Mouse (Mus musculus) thymus, postnatal 4 days (tissue): Measurements from ENCODE around the gene Tfb2m.
A peak's percentile ranks its signal among the peaks of the same experiment; 100 is the strongest.

Source experiments
- DNase-seq: peaks from one replicate; pipeline ENCODE4 v3.0.0; 2021

Tfb2m gene

DNA sequence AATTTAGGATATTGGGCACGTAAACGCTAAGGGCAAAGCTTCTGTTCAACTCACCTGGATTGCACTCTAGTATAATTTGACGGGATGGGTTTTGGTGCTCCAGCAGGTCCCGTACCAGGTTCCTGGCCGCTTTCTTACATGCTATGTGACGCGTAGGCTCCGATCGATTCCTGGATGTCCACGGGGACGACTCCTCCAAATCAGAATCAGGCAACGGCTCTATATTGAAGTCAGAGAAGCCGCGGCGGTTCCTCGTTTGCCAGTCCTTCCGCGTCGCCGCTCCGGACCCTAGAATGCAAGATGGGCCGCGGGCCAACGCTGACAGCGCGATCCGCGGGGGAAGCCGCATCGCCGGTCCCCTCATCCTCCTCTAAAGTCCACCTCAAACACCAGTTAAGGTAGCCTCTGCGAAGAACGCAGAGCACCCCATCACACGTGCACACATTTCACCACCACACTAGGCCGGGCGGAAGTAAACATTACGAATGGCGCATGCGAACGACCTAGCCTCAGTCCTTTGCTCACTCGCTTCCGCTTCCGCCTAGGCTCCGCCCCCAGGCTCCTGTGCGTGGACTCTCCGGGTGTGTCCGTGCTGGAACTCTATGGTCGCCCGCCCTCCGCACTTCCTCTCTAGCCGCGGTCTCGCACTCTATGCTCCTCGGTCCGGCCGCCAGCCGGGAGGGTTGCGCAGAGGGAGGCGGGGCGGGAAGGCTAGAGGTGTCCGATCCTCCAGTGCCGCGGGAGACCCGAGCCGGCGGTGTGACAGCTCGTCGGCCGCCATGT lies at the start of gene Tfb2m, which contains the start of gene Cnst:
Tfb2m (minus strand) TSS at position 500 of the 783 bp plus-strand sequence.
Cnst (plus strand) TSS at position 603 of the 783 bp plus-strand sequence.
- peak; percentile 97 for DNase-seq

DNA sequence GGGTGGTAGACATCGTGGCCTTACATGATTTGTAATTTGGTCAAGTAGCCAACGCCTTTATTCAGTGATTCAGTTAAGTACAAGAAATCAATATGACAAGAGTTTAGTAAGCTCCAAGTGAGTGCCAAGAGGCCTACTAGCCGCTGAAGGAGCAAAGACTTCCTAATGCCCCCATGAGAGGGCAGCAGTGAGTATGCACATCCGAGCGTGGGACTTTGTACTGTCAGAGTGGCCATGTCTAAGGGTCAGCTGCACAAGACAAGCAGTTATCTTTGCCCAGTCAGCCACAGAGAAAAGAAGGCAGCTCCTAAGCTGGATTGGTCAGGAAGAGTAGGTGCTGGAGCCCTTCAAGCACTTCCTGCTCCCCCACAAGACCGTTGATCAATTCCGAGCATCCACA lies 46.9 kb upstream of the Tfb2m start:
- peak; percentile 43 for DNase-seq

DNA sequence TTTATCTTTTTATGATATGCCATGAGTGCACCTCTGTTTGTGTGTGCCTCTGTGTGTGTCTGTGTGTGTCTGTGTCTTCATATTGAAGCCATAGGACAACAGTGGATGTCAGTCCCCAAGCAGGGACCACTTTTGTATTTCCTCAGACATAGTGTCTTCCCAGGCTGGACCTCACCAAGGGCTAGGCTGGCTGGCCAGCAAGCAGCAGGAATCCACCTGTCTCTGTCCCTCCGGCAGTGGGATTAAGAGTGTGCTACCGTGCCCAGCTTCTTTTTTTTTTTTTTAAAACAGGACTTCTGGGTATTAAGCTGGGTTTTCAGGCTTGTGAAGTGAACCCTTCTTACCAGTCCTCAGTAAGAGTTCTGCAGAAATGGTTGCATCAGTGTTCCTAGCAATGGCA lies 46.1 kb upstream of the Tfb2m start:
- DNase-seq: no peak

DNA sequence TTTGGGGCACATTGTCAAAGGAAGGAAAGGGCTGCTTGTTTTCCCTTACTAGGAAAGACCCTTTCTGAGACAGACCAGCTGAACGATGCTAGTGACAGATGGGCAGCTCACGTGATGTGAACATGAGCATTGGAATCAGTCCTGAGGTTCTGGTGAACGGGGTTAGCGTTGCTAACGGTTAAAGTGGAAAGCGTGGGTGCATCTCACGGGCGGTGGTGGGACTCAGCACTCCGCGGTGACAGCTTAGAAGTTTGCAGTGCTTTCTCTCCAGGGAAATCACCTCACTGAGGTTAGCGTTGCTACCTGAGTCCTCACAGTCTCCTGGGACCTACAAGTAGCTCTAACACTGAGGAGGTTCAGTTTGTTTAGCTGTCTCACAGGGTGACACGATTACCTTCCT lies 45.6 kb upstream of the Tfb2m start:
- no peak for DNase-seq

DNA sequence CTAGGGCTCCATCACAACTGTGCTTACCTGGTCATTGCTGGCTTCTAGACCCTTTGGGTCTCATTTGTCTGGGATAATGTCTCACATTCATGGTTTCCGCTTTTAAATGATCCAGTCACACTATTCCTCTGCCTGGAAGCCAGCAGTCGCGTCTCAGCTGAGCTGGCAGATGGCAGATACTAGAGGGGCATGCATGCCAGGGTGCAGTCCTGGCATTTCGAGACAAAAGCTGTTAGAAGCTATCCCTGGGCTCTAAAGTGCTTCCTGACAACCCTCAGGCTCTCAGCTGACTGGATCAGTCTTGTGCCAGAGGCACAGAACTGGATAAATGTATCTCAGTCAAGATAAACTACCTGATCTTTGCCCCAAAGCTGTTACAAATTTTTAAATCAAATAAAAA lies 42.2 kb upstream of the Tfb2m start:
- no peak for DNase-seq

DNA sequence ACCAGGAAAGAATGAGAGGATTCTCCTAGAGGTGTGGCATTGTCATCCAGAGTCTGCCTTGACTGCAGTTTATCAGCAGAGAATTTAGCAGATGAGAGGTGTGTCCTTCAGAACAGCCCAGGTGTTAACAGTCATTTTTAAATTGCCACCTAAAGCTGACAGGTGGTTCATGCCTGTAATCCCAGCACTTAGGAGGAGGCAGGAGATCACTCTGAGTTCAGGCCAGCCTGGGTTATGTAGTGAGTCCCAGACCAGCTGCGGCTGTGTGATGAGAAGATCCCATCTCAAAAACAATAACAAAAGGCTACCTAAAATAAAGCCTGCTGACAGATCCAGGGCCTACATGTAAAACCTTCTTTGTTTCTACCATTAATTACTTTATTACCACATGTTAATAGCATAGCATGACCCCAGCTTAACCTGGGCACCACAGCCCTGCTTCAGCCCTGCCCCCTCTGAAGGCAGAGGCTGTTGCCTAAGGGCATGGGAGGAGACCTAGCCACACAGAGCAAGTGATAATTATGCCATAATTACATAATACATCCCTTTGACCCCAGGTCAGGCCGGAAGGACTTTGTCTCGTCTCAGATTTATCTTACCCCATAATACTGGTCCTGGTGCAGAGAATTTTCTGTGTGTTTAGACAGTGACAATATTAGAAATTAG lies 40.5 kb upstream of the Tfb2m start:
- DNase-seq: no peak

DNA sequence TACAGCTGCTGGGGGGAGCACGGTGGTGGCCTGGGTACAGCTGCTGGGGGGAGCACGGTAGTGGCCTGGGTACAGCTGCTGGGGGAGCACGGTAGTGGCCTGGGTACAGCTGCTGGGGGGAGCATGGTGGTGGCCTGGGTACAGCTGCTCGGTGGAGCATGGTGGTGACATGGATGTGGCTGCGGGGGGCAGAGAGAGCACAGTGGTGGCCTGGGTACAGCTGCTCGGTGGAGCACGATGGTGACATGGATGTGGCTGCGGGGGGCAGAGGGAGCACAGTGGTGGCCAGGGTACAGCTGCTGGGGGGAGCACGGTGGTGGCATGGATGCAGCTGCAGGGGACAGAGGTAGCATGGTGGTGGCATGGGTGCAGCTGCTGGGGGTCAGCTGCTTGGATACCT lies 39.6 kb upstream of the Tfb2m start:
- no peak for DNase-seq

DNA sequence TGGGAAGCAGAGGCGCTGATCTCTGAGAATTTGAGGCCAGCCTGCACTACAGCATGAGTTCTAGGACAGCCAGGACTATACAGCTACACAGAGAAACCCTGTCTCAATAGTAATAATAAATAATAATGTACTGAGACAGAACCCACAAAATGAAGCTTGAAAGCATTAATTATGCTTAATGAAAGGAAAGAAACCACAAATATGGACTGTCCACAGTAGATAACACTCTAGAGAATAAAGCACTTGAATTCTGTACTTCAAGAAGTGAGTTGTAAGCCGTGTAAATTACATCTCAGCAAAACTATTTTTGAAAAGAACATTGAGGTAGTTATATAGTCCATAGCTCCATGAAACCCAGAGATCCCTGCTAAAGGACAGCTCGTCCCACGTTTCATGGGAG lies 38.2 kb upstream of the Tfb2m start:
- DNase-seq: no peak

DNA sequence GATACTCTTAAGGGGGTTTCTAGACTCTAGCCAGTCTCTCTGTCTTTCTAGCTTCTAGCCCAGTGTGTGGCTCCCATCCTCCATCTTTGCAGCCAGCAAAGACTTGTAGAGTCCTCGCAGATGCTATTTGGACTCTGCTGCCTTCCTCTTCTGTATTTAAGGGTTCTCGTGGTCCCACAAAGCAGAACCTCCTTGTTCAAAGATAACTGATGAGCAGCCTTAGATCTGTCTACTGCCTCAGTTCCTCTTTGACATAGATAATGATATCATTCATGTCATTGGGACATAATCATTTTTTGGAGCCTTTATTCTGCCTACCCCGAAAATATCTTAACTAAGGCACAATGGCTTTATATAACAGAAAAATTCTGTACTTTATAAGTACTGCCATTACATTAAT lies 37.0 kb upstream of the Tfb2m start:
- DNase-seq: no peak

DNA sequence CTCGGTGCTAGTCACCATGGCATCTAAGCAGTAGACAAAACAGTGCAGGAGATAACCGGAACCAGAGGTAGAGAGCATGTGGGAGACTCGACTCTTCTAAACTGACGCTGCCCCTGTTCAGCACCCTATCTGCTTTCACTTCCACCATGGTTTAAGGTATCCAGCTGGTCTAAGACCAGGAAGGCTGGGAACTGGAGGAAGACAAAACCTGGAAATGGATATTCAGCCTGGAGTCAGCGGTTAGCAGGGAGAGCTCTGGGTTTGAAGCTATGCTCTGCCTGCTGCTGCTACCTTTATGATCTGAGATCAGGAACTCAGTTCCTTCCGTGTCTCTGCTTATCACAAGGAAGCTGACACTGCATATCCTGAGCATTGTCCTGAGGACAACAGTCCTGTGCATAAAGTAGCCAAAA lies 36.0 kb upstream of the Tfb2m start:
- DNase-seq: no peak

DNA sequence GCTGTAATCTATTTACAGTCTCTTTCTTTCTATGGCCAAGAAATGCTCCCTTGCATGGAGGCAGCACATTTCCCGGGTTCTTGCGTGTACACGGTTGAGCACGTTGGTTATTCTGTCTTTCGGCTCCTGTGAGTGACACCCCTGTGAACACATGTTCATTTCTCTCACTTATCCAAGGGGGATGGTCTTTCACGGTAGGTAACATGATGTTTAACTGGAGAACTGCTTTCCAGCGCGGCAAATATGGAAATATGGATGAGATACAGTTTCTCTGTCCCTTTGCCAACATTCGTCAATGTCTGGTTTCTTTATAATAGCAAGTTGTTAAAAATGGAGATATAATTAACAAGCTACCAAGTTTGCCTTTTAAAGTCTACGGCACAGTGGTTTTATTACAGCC lies 35.4 kb upstream of the Tfb2m start:
- no peak for DNase-seq

DNA sequence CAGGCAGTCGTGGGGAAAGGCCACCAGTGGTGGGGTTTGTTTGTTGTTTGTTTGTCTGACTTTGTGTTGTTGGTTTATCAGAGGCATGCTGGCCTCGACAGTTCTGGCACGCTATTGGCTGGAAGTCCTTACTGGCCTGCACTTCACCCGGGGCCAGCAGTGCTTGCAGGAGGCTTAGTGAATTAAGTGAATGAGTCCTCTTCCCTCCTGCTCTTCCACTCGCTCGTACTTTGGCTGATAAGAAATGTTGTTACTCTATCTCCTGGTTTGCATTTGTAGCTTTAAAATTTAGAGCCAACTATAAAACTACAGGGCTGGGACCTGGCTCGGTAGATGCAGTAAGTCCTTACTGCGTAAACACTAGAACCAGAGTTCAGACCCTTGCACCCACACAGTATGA lies 34.1 kb upstream of the Tfb2m start:
- DNase-seq: no peak

DNA sequence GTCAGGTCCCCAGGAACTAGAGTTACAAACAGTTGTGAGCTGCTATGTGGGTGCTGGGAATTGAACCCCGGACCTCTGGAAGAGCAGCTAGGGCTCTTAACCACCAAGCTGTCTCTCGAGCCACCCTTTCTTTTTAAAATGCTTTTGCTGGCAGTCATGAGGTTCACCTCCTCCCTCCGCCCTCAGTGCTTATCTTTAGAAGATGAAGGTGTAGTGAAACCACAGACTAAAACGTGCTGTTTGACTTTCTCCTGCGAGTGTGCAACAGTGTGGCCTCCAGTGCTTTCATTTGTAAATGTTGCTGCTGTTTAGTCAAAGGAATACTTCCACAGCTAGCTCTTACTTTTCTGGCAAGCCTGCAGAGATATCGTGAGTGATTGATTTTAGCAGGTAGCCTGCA lies 32.6 kb upstream of the Tfb2m start:
- peak; percentile 54 for DNase-seq

DNA sequence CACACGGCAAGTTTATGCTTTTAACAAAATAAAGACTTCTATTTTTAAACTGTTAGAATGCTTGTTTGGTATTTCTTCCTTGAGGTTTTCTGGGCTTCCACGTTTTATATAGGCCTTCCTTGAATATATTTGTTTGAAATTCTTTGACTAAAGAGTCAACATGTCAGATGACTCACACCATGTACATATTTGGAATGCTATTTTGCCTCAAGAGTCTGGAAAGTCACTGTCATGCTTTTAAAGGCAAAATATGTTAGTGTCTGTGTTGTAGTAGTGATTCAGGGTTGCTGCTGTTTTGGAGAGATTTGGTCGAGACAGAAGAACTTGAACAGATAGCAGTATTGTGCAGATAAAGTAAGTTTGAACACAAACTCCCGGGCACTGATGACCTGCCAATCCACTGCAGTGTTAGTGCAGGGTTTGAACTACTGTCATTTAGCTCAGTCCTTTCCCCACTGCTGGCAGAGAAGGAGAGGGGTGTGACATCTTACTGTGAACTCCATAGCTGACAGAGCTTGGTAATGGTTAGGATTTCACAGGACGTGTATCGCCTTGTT lies 27.7 kb upstream of the Tfb2m start:
- no peak for DNase-seq

DNA sequence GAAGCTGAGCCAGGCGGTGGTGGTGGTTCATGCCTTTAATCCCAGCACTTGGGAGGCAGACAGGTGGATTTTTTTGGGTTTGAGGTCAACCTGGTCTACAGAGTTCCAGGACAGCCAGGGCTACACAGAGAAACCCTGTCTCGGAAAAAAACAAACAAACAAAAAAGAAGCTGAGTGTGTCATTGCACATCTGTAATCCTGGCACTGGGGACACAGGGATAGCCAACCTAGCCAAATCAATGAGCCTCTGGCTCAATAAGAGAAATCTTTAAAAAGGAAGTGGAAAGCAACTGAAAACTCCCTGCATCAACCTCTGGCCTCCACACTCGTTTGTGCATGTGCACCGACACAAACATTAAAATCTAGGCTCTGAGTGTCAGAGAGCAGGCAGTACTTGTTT lies 25.6 kb upstream of the Tfb2m start:
- DNase-seq: no peak

DNA sequence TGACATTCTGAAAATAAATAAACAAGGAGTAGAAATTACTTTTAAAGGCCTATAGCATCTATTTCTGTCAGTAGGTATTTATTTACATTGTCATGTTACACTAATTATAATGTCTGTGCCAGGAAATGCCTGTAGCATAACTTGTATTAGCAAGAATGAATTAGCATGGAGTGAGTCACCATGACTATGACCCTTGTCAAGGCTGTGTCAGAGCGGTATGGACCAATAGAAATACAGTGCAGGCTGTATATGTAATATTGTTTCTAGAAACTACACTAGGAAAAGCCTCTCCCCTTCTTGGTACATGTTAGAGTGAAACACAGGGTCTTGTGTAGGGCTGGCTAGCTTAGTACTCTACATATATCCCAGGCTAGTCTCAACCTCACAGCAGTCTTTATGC lies 24.4 kb upstream of the Tfb2m start:
- DNase-seq: no peak

DNA sequence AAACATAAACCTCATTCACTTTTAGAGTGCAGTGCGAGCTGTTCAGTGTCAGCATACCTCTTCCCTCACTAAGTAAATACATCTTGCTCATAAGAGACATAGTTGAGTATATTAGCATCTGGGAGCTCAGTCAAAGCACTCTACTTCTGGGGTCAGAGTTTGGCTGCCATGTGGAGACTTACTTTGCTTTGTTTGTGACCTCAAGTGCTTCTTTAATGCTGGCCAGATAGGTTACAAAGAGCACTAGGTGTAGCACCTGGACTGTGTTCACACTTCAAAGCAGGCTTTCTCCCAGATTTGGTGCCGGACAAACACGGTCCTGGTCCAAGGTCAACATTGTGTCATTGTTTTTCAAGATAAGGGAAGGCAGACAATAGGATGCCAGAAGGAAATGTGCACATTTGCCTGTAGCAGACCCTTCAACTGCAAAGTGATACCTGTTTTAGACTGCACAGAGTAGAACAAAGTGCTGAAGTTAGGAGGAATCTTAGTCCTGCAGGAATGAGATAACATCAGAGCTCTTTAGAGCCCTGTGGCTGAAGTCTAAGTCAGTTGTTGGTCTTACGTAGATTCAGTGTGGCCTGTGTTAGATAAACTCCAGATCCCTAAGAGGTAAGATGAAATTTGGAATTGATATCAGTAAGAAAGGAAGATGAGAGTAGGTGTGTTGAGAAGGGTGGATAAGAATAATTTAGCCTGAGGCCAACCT lies 22.8 kb upstream of the Tfb2m start:
- no peak for DNase-seq

DNA sequence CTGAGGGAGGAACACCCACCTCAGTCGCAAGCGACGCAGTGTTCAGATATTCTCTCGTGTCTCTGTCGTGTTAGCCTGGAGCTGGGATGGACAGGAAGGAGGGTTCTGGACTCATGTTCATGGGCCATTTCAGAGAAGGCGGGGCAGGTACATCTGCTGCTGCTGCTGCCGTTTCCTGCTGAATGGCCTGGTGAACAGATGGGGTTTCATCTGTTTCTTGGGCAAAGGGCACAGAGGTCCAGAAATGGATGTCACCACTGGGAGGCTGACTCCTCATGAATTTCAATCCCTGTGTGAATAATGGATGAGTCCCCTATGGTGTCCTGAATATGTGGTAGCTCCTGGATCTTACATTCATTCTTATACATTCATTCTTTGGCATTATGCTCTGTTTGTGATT lies 21.5 kb upstream of the Tfb2m start:
- no peak for DNase-seq

DNA sequence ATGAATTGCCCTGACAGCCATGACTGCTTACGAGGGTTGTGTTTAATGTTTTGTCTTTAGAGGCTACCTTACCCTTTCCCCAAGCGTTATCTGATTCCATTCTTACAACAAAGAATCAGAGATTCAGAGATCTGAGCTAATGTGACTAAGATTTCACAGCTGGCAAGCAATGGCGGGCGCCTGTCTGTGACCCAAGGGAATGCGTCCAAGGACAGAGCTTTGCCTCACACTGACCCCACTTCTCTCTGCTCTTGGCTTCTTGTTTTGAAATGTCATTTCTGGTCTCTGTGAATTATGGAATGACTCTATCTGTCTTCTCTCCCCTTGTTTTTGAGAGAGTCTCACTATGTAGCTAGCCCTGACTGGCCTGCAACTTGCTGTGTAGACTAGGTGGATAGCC lies 17.9 kb upstream of the Tfb2m start:
- DNase-seq: no peak

DNA sequence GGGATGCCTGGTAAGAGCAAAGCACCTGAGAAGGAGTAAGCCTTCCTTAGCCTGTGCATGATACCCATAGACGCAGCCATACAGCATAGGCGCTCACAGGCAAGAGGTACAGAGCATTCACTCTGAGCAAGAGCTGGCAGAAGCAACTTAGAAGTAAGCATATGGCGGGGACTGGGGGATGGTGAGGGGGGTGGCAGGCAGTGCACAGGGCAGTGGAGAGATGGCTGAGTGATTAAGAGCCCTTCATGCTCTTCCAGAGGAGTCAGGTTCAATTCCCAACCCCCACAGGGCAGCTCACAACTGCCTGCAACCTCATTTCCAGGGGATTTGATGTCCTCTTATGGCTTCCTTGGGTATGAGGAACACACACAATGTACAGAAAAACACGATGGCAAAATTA lies 17.1 kb upstream of the Tfb2m start:
- no peak for DNase-seq

DNA sequence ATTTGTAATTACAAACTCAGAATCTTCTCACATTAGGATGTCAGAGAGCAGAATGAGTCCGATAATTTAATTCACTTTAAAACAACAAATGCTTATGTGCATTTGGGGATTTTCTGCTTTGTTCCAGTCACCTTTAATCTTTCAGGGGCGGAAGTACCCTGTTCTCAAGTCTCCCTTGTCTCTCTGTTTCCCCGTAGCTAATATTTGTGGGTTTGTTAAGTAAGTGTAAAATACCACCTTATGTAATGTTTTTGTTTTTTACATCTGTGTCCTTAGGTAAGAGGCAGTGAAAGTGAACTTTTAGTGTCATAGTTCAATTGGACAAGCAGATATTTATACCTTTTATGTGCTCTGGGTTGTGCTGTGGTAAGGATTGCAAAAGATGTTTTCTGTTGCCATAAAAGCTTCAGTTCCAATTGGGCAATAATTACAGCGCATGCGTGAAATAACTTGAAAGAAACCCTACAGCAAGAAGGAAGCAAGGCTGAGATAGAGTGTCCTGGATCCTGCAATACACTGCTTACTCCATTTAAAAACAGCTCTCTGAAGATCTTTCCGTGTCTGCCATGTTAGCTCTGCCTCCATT lies 14.9 kb upstream of the Tfb2m start:
- DNase-seq: no peak

DNA sequence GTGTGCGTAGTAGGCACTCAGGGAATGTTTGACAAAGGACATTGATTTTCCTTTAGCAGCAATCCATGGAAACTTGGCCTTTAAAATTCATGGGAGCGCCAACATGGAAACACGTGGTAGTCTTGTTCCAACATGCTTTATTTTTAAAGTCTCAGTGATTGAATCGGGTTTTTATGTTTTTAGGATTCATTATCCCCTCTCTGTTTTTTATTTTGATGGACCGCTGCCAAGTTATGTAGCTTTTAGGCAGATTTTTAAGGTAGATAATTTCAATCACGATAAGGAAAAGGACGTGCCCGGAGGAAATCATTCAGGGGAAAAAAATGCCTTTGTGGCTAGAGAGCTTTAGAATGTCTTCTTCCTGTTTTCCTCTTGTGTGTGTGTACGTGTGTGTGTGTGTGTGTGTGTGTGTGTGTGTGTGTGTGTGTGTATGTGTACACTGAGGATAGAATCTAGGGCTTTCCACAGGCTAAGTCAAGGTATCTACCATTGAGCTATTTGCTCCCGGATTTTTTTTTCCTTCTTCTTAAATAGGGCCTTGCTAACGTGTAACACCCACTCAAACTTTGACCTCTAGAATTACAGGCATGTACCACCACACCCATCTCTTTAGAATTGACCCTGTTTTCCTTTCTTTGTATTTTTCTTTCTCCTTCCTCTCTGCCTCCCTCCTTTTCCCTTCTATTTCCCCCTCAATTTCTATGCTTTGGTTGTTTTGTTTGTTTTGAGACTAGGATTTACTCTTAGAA lies 13.6 kb upstream of the Tfb2m start:
- no peak for DNase-seq

DNA sequence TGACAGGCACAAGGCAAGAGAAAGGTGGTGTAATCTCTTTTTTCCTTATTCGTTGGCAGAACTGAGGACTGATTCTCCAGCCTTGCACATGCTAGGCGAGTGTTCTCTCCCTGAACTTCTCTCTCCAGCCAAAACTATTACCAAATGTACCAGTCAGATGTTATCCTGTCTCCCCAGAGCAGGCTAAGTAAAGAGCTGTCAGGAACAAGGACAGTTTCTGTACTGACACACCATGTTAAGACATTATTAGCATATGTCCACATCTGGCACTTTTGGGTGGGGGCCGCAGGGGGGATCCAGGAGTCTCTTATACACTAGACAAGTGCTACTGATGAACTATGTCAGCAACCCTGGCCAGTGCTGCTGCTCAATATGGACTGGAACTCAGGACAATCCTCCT lies 10.9 kb upstream of the Tfb2m start:
- no peak for DNase-seq
